Mouse (Mus musculus): ENCODE data around the gene Zfp28.
"Not testable (repeated sequence)": the region's sequence is repeated elsewhere in the genome, so short reads cannot be mapped to it uniquely, and the experiment has no call there.

Zfp28 gene

DNA sequence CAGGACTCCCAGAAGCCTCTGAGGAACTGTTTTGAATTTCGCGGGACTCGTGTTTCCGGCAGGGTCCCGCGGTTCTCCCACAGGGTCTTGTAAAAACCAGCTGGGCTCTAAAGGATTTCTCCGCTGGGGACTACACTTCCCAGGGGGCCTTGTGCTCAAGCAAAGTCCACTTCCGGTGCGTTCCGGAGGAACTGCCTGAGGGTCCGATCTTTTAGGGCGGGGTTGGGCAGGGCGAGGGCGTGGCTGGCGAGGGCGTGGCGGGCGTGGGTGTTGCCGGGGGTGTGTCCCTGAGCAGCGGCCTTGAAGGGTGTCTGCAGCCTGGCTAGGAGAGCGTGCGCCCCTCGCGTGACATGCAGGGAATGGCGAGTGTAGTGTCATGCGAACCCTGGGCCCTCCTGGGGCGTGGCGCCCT is at the start of gene Zfp28:
TSS of gene Zfp28 (plus strand) at position 252 of the 412 bp plus-strand sequence.
- peak; percentile 97 for ATAC-seq (ENCODE audit: insufficient number of reproducible peaks, low FRiP score, low TSS enrichment)

DNA sequence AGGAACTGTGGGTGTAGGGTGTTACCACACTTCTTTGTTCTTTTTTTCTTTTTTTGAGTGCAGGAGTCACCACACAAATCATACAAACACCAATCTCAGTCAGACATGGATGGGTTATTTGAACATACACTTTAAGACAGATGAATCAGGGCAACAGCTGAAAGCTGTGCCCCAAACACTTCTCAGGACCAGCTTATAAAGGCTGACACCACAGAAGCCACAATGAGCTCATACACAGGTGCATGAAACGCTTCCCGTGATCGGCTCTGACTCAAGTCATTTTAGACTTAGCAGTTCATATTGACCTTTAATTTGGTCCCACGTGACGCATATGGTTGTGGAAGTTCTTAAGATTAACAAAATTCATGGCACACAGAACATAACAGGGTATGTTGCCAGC is 43.2 kb upstream of the Zfp28 start:
- ATAC-seq (ENCODE audit: insufficient number of reproducible peaks, low FRiP score, low TSS enrichment) = no peak

DNA sequence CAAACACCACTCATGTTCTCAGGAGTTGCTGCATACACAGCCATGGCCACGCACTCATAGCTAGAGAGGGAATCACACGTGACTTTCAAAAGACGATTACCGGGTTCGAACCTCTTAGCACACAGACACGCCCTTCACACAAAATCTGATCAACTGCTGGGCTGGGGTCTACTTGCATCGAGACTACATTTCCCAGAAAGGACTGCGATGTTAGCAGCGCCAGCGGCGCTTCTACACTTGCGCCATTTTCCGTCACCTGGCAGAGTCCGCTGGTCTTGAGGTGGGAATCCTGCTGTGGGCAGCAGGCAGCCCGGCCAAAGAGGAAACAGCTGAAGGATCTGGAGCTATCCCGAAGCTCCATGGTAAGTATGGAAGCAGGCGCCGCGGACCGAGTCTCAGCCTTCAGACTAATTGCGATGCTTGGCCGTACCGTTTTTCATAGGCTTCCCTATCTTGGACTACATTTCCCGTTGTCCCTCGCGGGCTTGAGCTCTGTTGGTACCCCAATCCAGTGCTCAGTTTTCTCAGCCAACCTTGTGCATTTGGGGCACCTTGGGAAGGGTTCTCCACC is 39.5 kb upstream of the Zfp28 start, which contains the start of gene Gm3854:
TSS of gene Gm3854 (plus strand) at position 259 of the 571 bp plus-strand sequence.
- peak; percentile 98 for ATAC-seq (ENCODE audit: insufficient number of reproducible peaks, low FRiP score, low TSS enrichment)

DNA sequence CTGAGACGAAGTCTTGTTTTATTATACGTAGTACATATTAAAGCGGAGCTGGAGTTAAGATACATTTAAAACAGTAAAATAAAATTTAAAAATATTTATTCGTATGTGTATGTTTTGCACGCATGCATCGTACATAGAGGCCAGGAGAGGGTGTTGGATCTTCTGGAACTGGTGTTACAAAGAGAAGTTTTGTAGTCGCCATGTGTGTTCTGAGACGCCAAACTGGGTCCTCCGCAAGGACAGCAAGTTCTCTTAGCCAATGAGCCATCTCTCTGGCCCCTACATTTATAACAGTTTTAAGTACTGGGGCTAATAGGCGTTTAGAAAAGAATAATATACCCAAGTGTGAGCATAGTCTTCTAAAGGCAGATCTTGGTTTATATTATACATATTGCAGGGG is 39.0 kb upstream of the Zfp28 start:
- ATAC-seq (ENCODE audit: insufficient number of reproducible peaks, low FRiP score, low TSS enrichment) = no peak

DNA sequence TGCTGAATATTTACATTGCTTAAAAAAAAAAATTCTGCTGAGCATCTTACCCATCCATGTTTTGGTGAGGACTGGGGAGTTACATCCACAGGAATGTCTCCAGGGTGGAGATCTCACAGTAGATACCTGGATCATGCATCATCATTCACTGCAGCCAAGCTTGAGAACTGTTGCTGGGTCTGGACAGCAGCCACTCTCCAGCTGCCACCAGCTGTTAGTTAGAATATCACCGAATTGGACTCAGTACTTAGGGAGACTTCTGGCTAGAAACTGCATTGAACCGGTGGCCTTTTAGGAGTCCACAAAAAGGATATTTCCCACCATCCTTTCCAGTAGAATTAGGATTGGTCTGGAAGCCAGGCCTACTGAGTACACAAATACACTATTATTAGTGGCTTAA is 25.0 kb upstream of the Zfp28 start:
- no peak for ATAC-seq (ENCODE audit: insufficient number of reproducible peaks, low FRiP score, low TSS enrichment)

DNA sequence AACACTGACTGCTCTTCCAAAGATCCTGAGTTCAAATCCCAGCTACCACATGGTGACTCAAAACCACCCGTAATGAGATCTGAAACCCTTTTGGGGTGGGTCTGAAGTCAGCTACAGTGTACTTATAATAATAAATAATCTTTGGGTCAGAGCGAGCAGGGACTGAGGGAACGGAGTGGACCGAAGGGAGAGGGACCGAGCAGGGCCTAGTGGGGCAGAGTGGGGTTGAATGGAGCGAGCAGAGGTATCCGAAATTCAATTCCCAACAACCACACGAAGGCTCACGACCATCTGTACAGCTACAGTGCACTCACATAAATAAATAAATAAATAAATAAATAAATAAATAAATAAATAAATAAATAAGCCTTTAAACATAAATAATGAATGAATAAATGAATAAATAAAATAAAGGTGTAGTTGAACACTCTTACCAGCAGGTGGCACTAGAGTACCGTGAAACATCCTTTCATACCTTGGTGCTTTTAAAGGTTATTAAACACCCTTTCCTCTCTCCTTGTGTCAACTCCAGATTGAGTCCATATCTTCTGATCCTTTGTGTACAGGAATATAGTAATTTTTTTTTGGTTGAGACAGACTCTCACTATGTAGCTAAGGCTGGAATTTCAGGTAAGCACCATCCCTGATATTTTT is 24.0 kb upstream of the Zfp28 start:
- ATAC-seq (ENCODE audit: insufficient number of reproducible peaks, low FRiP score, low TSS enrichment) = no peak

DNA sequence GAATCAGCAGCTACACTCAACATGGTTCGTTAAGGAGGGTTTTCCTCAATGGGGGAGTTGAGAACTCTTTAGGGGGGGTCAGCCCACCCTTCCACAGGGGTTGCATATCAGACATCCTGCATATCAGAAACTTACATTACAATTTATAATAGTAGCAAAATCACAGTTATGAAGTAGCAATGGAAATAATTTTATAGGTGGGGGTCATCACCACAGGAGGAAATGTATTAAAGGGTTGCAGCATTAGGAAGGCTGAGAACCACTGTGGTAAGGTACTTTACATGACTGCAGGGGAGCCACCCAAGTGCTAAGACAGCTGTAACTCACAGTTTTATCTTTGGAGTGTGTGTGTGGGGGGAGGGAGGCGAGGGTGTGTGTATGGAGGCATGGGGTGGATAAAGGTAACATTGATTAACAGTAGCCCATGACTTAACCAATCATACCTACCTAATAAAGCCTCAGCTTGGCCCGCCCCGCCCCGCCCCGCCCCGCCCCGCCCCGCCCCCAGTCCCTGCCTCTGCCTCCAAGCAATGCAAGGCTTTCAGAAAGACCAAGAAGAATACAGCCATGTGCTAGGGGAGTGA is 22.5 kb upstream of the Zfp28 start:
- no peak for ATAC-seq (ENCODE audit: insufficient number of reproducible peaks, low FRiP score, low TSS enrichment)

DNA sequence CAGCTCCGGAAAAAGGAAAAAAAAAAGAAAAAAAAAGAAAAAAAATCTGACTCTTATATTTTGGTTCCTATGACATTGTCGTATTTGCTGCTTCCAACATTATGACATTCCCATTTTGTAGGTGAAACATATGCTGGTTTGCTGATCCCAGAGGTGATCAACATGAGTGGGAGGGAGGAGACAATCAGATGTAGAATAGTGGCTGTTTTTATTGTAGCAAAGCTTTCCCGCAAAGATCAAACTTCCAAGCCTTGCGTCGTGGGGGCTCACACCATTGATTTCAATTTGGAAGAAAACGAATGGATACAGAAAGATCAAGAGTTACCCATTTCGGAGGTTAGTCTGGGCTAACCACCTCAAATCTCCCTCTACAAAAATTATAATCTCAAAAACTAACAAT is 21.3 kb upstream of the Zfp28 start:
- no peak for ATAC-seq (ENCODE audit: insufficient number of reproducible peaks, low FRiP score, low TSS enrichment)

DNA sequence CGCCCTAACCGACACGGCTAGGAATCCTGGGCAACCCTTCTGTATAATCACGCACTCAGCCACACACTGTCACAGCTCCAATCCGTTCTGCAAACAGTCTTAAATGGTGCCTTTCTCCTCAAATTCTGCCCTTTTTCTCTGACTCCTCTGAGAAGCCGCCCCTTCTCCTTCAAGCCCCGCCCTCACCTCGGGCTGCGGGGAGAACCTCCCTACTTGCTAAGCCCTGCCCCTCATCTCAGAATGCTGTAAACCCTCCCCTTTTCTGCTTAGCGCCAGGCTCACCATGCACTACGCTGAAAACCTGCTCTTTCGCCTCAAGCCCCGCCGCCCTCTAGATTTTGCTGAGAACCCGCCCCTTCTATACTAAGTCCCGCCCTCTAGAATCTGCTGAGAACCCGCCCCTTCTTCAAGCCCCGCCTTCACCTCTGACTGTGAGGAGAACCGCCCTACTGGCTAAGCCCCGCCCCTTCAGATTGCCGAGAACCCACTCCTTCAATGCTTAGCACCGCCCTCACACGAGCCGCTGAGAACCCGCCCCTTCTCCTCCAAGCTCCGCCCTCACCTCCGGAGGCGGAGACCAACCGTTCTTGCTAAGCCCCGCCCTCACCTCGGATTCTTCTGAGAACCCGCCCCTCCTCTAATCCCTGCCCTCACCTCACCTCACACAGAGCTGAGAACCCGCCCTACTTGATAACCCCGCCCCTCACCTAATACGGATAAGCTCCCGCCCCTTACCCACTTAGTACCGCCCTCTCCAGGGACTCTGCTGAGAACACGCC is 20.6 kb upstream of the Zfp28 start:
- ATAC-seq (ENCODE audit: insufficient number of reproducible peaks, low FRiP score, low TSS enrichment) = peak; percentile 86

DNA sequence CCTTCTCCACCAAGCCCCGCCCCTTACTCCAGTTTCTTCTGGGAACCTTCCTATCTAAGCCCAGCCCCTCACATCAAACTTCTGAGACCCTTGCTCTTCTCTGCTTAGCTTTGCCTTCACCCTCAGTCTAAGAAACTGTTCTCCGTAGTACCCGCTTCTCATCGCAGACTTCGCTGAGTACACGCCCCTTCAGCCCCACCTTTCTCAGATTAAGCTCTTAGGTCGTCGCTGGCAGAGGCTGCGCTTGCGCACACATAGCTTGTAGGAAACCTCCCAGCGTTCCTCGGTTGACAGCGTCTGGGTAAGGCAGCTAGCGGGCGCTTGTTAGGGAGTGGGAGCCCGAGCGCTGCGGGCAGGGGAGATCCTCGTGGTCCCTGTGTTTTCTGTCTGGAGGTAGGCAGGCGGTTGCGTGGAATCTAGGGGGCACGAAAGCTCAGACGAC is 20.0 kb upstream of the Zfp28 start, which contains the start of gene Zfp78:
TSS of gene Zfp78 (plus strand) at position 234 of the 442 bp plus-strand sequence.
- peak; percentile 87 for ATAC-seq (ENCODE audit: insufficient number of reproducible peaks, low FRiP score, low TSS enrichment)

DNA sequence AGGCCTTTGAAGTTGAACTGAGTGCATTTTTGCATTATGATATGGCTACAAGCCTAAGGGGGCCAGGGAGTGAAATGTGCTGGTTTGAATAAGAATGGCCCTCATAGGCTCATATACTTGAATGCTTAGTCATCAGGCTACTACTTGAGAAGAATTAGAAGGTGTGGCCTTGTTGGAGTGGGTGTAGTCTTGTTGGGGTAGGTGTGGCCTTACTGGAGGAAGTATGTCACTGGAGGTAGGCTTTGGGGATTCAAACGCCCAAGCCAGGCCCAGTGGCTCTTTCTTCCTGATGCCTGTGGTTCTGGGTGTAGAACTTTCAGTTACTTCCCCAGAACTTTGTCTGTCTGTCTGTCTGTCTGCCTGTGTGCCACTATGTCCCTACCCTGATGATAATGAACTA is 18.3 kb upstream of the Zfp28 start:
- no peak for ATAC-seq (ENCODE audit: insufficient number of reproducible peaks, low FRiP score, low TSS enrichment)

DNA sequence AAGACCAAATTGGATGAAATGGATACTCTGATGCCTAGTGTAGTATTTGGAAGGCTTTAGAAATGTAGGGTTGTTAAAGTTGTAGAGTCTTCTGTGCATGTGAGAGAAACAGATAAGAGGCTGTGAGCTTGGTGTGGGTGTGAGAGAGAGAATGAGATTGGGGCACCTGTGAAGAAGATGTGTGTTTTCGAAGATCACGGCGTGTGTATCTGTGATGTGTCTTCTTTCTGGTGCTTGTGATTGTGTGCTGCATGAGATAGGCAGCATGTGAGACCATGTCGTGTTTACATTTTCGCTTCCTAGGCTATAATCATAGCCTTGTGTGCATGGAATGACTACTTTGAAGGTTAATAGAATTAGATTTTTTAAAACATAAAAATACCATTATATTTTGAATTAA is 15.9 kb upstream of the Zfp28 start:
- ATAC-seq (ENCODE audit: insufficient number of reproducible peaks, low FRiP score, low TSS enrichment) = no peak

DNA sequence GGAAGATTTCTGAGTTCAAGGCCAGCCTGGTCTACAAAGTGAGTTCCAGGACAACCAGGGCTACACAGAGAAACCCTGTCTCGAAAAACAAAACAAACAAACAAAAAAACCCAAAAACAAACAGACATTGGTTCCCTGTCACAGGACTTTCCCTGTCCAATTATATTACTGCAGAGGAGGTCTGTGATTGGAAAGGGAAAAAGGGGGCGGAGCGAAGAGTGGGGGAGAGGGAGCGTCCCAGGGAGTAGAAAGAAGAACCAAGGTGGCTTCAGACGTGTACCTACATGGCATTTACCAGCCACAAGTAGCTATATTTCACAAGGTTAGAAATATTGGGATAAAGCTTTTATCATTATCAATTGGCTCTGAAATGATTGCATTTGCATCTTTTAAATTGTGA is 14.9 kb upstream of the Zfp28 start:
- not testable (repeated sequence) for ATAC-seq (ENCODE audit: insufficient number of reproducible peaks, low FRiP score, low TSS enrichment)

DNA sequence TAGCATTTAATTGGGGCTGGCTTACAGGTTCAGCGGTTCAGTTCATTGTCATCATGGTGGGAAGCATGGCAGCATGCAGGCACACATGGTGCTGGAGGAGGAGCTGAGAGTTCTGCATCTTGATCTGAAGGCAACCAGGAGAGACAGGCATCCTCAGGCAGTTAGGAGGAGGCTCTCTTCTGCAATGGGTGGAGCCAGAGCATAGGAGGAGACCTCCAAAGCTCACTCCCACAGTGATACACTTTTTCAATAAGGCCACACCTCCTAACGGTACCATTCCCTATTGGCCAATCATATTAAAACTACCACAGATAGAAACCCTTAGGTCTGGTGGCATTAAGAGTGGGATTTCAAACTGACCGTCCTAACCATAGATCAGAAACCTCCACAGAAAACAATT is 13.6 kb upstream of the Zfp28 start:
- no peak for ATAC-seq (ENCODE audit: insufficient number of reproducible peaks, low FRiP score, low TSS enrichment)

DNA sequence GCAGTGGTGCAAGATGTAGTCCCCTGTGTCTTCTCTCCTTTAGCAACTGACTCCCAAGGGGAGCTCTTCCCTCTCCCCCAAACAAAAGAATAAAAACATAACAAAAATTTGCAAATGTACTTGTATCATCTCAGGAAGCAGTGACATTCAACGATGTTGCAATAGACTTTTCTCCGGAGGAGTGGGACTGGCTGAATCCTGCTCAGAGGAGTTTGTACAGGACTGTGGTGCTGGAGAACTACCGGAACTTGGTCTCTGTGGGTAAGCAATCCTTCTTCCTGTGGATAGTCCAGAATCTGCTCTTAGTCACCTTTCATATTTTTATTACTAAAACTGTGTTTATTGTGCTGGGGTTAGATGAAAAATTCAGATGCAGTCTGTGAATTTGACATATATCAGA is 10.1 kb upstream of the Zfp28 start:
- ATAC-seq (ENCODE audit: insufficient number of reproducible peaks, low FRiP score, low TSS enrichment) = no peak

DNA sequence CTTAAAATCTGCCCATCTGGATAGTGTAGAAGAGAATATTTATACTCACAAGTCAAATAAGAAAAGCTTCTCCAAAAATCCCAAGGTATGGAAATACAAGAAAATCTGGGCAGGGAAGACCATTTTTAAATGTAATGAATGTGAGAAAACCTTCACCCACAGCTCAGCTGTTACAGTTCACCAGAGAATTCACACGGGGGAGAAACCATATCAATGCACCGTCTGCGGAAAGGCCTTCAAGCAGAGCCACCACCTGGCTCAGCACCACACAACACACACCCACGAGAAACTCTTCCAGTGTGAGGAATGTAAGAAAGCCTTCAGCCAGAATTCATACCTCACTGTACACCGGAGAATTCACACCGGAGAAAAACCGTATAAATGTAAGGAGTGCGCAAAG is 4.7 kb upstream of the Zfp28 start:
- ATAC-seq (ENCODE audit: insufficient number of reproducible peaks, low FRiP score, low TSS enrichment) = no peak

DNA sequence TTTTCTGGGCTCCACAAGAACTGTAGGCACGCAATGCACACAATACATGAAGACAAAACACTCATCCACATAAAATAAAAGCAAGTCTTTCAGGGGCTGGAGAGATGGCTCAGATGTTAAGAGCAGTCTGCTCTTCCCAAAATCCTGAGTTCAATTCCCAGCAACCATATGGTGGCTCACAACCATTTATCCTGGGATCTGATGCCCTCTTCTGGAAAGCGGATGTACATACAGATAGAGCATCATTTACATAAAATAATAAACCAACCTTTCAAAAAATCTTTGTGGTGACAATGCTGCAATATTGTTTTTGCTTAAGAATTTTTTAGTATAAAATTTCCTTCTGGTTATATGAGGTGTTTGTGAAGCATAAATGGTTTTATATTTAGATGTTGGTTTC is 1.7 kb upstream of the Zfp28 start:
- no peak for ATAC-seq (ENCODE audit: insufficient number of reproducible peaks, low FRiP score, low TSS enrichment)

DNA sequence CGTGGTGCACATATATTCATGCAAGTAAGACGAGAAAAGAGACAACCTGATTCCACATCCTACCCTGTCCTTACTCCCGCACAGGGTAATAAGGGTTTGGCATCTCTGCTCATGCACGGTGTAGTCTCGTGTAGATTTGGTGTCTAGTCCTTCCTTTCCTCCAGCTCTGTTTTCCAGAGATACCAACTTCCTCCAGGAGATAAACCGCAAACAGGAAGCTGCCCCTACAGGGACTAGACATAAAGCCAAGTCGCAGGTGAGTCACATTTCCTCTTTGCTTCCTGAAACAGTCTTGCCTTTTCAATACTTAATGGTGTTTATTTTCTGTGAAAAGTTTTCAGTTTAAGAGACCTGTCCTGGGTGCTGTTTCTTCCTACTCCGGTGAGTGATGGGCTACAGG is 916 bp downstream of the Zfp28 start:
- no peak for ATAC-seq (ENCODE audit: insufficient number of reproducible peaks, low FRiP score, low TSS enrichment)

DNA sequence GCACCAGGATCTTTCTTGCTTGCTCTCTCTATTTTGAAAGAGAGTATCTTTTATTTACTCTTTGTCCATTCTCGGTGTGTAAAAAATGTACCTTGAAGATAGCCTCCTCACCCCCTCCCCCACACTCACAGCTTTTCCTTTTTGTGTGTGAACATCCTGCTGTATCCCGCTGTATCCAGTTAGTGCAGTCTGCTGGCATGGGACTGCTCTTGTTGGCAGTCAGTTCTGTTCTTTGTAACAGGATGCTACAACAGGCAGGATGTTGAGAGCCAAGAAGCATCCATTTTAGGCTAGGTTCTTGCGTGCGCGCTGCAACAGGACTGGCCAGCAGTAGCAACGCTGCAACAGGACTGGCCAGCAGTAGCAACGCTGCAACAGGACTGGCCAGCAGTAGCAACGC is 3.9 kb downstream of the Zfp28 start:
- ATAC-seq (ENCODE audit: insufficient number of reproducible peaks, low FRiP score, low TSS enrichment) = no peak

DNA sequence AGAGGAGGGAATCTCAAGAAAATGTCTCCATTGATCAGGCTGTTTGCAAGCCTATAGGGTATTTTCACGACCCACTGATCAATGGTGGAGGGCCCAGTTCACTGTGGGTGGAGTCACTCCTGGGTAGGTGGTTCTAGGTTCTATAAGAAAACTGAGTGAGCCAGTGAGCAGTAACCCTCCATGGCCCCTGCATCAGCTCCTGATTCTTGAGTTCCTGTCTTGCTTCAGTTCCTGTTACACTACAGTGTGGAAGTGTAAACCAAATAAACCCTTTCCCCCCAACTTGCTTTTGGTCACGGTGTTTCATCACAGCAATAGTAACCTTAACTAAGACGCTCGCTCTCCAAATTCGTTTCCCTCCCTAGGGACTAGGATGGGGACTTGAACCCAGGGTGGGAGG is 5.9 kb downstream of the Zfp28 start:
- ATAC-seq (ENCODE audit: insufficient number of reproducible peaks, low FRiP score, low TSS enrichment) = no peak

DNA sequence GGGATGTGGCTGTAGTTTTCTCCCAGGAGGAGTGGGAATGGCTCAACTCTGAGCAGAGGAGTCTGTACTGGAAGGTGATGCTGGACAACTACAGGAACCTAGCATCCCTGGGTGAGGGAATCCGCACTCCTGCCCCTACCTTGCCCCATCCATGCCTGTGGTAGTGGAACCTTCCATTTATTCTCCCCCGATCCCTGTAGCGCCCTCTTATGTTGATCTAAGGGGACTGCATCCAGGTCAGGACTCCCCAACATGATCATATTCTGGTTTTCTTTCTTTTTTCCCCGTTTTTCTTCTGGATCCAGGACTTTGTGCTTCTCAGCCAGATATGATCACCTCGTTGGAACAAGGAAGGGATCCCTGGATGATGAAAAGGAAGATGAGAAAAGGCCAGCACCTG is 6.4 kb downstream of the Zfp28 start:
- ATAC-seq (ENCODE audit: insufficient number of reproducible peaks, low FRiP score, low TSS enrichment) = no peak
